Mouse (Mus musculus) c-Kit-positive CD71-positive TER-119-negative erythroid progenitor cells, embryonic 14.5 days (primary cell): ENCODE results near the gene Ndufs7.

Experiments
- DNase-seq: peaks from one replicate; pipeline ENCODE4 v3.0.0-alpha.2; 2013; ENCODE audit warnings: low read depth

Gene Ndufs7

GRCm38 (mm10) chr10:80293325-80293724 lies 44.4 kb downstream of the Ndufs7 start:
- DNase-seq = no peak

- no peak for DNase-seq
These were observed 45.4 kb downstream of the Ndufs7 start for GRCm38 (mm10) chr10:80294311-80294710.

GRCm38 (mm10) chr10:80294788-80295303 lies 45.9 kb downstream of the Ndufs7 start:
- no peak for DNase-seq

GRCm38 (mm10) chr10:80295618-80296425 lies 46.9 kb downstream of the Ndufs7 start, which contains the start of gene Apc2:
Apc2 (plus strand) TSS chr10:80295977.
- DNase-seq = peak; percentile 75

GRCm38 (mm10) chr10:80296824-80297223 lies 47.9 kb downstream of the Ndufs7 start:
- no peak for DNase-seq

- DNase-seq = no peak
These were observed 48.7 kb downstream of the Ndufs7 start for GRCm38 (mm10) chr10:80297526-80298133.

GRCm38 (mm10) chr10:80298571-80299281 lies 49.8 kb downstream of the Ndufs7 start:
- no peak for DNase-seq

- no peak for DNase-seq
These were observed 50.4 kb downstream of the Ndufs7 start for GRCm38 (mm10) chr10:80299301-80299700.

- no peak for DNase-seq
These were observed 50.9 kb downstream of the Ndufs7 start for GRCm38 (mm10) chr10:80299824-80300223.

GRCm38 (mm10) chr10:80300672-80301181 lies 51.8 kb downstream of the Ndufs7 start:
- DNase-seq = no peak

GRCm38 (mm10) chr10:80301256-80302081 lies 52.5 kb downstream of the Ndufs7 start:
- no peak for DNase-seq

- no peak for DNase-seq
These were observed 53.1 kb downstream of the Ndufs7 start for GRCm38 (mm10) chr10:80302082-80302355.

GRCm38 (mm10) chr10:80302471-80302881 lies 53.6 kb downstream of the Ndufs7 start:
- no peak for DNase-seq

GRCm38 (mm10) chr10:80304458-80304857 lies 55.5 kb downstream of the Ndufs7 start:
- no peak for DNase-seq

GRCm38 (mm10) chr10:80304862-80305261 lies 55.9 kb downstream of the Ndufs7 start:
- no peak for DNase-seq
